Mouse (Mus musculus) 416B (cell line): ENCODE measurements around the gene Slamf7.

Source experiments
- DNase-seq: peaks from one replicate; pipeline ENCODE4 v3.0.0; 2011; ENCODE audit warnings: low read depth

Slamf7 gene

DNA sequence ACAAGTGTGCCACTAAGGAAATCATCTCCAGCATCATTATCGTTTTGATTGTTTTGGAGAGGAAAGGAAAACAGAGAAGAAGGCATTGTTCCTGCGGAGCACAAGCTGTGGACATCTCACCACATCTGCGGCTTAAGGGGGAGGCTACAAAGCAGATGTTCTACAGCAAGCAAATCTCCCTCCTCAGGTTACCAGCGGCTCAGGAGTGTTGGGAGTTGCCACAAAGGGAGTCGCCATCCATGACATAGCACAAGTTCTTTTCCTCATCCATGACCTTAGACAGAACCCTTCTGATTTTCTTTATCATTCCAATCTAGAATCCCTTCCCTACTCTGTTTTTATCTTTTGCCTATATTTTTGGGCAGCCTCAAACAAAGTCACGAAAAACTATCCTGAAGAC, 17.1 kb downstream of the Slamf7 start:
- DNase-seq, result no peak

DNA sequence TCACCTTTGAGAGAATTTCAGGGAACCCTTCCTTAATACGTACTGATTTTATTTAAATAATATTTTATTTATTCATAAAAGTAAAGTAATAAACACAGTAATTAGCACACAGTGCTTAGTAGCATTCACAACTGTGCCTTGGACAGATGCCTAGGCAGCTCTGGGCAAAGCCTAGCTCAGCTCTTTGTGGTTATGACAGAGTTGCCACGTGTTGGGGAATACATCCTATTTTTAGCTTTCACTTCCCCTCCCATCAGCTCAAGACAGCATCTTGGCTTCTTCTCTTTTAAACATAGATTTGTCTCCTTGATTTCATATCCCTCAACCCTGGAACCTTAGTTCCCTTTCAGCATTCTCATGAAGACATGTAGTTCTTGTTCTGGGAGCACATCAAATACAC, 21.4 kb downstream of the Slamf7 start:
- peak; percentile 77 for DNase-seq

DNA sequence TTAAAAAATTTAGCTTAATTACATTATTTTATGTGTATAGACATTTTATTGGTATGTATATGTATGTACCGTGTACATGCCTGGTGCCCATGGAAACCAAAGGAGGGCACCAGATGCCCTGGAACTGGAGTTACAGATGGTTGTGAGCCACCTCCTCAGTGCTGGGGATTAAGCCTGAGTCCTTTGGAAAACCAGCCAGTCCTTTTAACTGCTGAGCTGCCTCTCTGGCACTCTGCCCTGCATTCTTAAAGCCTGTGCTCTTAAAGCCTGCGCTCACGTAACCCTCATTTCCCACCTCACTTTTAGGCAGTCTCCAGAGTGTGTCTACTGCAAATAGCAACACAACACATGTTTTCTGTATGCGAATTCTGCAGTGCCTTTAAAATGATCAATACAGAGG, 21.9 kb downstream of the Slamf7 start:
- no peak for DNase-seq

DNA sequence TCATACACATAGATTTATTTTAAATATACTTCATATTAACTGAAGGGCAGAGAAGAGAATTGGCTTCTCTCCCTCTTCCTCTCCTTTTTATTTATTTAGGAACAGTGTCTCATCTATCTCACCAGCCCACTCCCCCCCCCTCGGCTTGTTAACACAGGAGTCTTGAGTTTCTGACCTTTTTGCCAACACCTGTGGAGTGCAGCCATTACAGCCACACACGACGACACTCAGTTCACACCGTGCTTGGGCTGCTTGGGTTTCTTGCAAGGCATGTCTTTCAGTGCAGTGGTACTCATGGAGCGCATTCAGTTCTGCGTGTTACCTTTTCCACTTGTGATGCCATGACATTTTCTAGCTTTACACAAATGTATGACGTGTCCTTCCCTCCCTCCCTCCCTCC, 22.8 kb downstream of the Slamf7 start:
- DNase-seq, result no peak

DNA sequence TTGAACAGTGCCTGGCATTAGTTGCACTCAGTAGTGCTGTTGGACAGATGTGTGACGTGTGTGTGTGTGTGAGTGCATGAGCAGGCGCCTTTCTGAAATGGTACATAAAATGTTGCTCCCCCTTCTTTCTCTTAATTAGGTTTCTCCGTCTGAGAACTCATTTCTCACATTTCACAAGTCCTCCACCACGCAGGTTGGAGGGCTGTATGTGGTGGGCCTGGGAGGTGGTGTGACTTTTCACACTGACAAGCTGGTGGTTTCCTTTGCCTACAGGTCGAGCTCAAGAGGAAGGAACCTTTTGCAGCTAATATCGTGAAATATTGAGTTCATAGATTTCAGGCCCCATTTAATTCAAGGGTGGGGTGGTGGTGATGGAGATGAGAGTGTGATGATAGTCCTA, 23.7 kb downstream of the Slamf7 start:
- DNase-seq, result peak; percentile 16

DNA sequence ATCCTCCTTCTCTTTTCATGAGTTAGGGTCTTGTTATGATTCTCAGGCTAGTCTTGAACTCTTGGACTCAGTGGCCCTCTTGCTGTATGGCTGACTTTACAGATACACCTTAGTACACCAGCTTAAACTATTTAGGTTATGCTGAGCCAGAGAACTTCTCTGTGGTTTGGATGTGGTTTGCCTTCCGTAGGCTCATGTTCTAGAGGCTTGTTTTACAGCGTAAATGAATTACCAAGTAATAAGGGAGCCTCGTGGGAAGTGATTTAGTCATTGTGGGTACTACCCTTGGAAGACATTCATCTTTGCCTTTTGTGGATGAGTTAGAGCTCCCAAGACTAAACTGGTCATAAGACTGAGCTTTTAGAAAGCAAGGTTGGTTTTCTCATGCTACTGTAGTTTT, 25.0 kb downstream of the Slamf7 start:
- peak; percentile 64 for DNase-seq

DNA sequence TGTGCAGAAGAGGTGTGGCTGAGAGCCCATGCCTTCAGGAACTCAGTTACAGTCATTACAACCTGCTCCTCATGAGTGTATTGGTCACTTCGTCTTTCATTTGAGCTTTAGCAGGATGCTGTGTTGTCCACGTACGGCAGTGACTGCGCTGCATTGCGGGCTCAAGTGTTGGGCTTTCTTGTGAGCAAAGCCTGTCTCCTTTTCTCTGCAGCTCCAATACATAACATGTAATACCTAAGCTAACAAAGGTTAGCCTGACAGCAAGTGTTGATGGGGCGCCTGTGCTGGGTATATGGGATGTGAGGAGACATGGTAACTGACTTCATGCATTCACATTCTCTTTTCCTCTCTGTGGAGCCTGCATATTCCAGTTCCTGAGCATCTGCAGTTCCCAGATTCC, 32.7 kb downstream of the Slamf7 start:
- no peak for DNase-seq

DNA sequence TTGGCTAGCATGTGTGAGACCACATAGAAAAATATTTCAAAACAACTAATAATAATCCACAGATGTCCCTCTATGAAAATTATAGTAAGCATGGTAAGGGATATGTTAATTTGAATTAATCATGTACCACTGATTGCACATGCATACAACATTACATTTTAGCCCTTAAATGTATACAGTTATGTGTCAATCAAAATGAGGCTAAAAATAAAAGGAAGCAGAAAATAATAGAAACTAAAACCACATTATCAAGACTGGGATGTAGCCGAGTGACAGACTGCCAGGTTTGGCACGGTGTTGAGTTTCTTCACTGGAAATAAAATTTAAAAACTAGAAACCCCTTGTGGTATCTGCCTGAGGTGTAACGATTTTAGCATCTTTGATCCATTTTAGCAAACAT, 33.2 kb downstream of the Slamf7 start:
- no peak for DNase-seq

DNA sequence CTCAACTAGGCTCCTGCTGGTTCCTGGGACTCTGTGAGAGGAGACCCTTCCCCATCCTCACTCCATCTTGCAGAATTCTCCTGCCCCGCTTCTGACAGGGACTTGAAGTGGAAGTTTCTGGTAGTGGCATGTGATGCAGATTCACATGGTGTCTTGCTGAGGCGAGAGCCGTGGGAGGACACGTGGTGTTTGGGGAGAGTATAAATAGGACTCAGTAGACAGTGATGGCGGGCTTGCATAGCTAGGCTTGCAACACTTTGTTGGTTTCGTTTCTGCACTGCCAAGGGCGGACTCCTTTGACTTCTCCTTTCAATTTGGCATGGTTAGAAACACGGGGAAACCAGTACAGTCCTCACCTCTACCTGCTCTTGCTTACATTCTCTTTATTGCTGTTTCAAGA, 33.8 kb downstream of the Slamf7 start:
- peak; percentile 34 for DNase-seq

DNA sequence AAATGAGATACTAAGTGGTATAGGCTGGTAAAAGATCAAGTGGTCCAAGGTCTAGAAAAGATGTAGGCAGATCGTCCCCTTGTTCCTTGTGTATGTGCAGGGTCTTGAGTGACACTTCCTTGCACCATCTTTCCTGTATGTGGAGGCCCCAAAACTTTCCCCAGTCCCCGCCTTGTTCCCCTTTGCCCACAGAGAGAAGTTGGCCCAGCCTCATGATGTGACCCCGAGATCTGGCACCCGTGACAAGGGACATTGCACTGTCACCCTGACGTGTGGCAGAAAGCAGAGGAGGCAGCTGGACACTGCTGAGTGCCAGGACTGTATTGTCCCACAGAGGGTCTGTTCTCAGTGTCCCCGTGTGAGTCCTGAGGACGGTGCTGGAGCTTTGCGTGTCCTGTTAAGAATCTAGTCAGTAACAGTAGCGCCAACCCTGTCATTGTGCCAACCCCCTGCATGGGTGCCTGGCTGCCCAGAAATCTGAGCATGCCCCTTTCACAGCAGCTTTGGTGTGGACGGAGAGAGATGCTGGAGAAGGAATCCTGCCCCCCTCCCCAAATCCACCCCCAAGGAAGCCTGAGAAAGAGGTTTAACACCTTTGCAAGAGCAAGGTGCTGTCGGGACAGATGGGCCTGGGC, 35.8 kb downstream of the Slamf7 start:
- DNase-seq, result no peak

DNA sequence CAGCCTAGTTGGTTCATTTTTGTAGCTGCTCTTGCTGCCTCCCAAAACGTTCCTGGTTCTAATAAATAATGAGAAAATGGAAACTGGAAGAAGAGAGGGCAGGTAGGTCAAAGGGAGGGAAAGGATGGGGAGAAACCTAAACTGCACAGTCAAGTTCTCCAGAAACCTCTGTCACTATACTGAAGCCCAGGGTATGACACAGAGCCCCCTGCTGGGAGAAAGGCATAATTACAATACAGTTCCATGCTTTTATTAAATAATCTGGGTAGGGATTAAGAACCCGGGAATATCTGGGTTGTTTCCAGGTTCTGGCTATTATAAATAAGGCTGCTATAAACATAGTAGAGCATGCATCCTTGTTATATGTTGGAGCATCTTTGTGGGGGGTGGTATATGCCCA, 38.9 kb downstream of the Slamf7 start:
- DNase-seq, result peak; percentile 54

DNA sequence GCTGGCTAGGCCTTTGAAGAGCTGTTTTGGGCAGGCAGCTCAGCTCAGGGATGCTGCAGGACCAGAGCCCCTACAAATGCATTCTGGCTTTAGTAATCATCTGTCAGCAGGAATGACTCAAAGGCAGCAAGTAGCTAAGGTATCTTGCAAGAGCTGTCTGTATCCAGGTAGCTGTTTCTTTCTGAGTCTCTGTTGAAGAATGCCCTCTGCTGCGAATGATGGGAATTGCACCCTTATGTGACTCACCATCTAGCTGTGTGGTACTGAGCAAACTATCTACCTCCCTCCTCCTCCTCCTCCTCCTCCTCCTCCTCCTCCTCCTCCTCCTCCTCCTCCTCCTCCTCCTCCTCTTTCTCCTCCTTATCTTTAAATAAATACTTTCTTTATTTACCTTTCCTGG, 42.1 kb downstream of the Slamf7 start:
- peak; percentile 66 for DNase-seq

DNA sequence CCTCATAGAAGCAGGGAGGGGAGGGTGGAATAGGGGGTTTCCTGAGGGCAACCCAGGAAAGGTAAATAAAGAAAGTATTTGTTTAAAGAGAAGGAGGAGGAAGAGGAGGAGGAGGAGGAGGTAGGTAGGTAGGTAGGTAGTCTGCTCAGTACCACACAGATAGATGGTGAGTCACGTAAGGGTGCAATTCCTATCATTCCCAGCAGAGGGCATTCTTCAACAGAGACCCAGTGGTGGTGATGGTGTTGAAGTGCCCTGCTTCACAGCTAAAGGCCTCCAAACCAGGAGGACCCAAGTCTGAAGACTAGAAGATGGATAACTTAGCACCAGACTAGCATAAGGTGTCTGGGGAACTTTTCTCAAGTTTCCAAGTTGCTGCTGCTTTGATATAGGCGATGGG, 42.8 kb downstream of the Slamf7 start:
- DNase-seq, result peak; percentile 65

DNA sequence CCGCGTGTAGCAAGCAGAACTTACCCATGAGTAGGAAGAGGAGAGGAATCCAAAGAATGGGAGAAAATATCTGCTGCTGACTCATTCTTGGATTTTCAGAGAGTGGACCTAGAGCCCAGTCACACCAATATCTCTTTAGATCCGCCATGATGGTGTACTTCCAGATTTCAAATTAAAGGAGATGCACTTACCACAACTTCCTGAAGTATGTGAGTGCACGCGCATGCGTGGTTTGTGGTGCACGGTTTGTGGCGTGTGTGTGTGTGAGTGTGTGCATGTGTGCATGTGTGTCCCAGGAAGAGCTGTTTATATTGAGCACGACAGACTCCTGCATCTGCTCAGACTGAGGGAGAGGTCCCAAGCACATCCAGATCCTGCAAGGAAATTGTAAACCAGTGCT, 45.7 kb downstream of the Slamf7 start, which contains the start of gene Ly9:
Gene Ly9, minus strand, starts transcription at position 235 of the 400 bp plus-strand sequence.
- DNase-seq, result peak; percentile 85

DNA sequence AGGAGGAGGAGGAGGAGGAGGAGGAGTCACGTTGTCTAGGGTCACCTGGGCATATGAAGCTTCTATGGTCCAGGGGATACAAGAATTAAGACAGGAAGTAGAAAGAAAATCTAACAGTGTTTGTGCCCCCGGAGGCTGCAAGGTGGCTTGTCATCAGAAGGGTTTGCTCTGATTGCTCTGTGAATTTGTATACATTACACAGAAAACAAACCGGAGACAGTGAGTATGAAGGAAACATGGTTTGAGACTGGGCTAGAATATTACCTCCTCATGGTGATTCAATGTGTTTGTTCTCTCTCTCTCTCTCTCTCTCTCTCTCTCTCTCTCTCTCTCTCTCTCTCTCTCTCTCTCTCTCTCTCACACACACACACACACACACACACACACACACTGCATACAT, 46.2 kb downstream of the Slamf7 start:
- DNase-seq, result no peak

DNA sequence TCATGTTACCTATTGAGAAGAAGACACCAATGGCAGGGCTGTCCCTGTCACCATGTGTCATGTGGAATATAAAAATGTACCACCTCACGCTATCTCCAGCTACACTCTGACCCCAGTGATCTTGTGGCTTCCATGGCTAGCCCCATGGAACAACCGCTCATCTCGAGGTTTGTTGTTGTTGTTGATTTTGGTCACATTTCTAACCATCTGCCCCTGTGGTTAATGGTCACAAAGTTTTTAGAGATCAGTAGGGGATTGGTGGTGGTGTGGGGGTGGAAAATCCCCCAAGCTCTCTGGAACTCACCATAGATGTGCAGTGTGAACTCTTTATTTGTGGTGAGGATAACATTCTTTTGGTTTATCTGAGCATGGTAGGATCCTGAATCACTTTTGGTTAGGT, 48.1 kb downstream of the Slamf7 start:
- peak; percentile 22 for DNase-seq

DNA sequence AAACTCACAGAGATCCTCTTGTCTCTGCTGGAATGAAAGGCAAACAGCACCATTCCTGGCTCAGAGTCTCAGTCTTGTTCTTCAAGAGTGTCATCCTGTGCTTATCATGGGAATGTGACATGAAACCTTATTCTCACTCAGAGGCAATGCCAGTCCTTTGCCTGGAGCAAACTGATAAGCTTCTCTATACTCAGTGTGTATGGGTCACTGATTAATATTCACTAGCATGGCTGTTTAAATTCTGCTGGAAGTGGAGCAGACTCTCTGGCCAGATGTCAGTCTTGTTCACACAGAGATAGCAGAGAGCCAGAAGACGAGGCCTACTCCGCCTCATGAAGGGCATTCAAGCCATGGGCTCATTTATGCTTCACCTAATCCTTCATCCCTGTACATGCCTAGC, 68.3 kb downstream of the Slamf7 start:
- no peak for DNase-seq
